Mouse (Mus musculus): Measurements from ENCODE around the gene Dcpp3. TPM values are rescaled to one million over a fixed set of nuclear protein-coding genes. Genes with fewer than 3 reads are reported as not detected.

The Dcpp3 gene
- polyA plus RNA-seq, 1 experiment from 2014 or later = not detected

- H3K4me2 ChIP-seq (ENCODE audit: low read depth, low read length) = no peak overlapping the region
- no peak overlapping the region for H3K4me3 ChIP-seq (replicated peaks; ENCODE audit: low read length)
- no peaks in the 10 kb centered on the region for H3K9me3 ChIP-seq (replicated peaks; ENCODE audit: control insufficient read depth, low read length)
- WGBS = 74% methylated on average over 10 of the region's 10 CpGs
- H3K9ac ChIP-seq (ENCODE audit: low read length) = no peak overlapping the region
- peak overlapping the region; percentile 33; the same call in 1 of the 2 replicates for H3K27ac ChIP-seq (ENCODE audit: low read length)
- no peaks in the 10 kb centered on the region for H3K27me3 ChIP-seq (ENCODE audit: control insufficient read depth, insufficient read depth, low read length)
- H3K36me3 ChIP-seq (ENCODE audit: control insufficient read depth, insufficient read depth, low read length) = no peaks in the 10 kb centered on the region
- no peaks in the 10 kb centered on the region for H3K4me1 ChIP-seq (ENCODE audit: control insufficient read depth, insufficient read depth, low read length)
- peak; percentile 69; the same call in 1 of the 2 replicates for ATAC-seq (ENCODE audit: insufficient read depth, low FRiP score)
Measured at GRCm38 (mm10) chr17:23966658-23967401, 49.6 kb downstream of the Dcpp3 start.

- Histone ChIP-seq H3K4me3 (replicated peaks; ENCODE audit: low read length) (no peak overlapping the region), H3K4me1 (ENCODE audit: control insufficient read depth, insufficient read depth, low read length) (no peaks in the 10 kb centered on the region), H3K27me3 (ENCODE audit: control insufficient read depth, insufficient read depth, low read length) (no peaks in the 10 kb centered on the region), H3K36me3 (ENCODE audit: control insufficient read depth, insufficient read depth, low read length) (no peaks in the 10 kb centered on the region), H3K27ac (ENCODE audit: low read length) (no peak overlapping the region), H3K9me3 (replicated peaks; ENCODE audit: control insufficient read depth, low read length) (no peaks in the 10 kb centered on the region), H3K9ac (ENCODE audit: low read length) (no peak overlapping the region), H3K4me2 (ENCODE audit: low read depth, low read length) (no peak overlapping the region)
- WGBS = 49% methylated on average over 2 of the region's 2 CpGs
- no peak for ATAC-seq (ENCODE audit: insufficient read depth, low FRiP score)
Measured at GRCm38 (mm10) chr17:23968780-23969179, 51.5 kb downstream of the Dcpp3 start.

Other genes starting within 250 kb of the Dcpp3 start
- 93.1 and 112 TPM in 2 replicates for gene Hcfc1r1, start 243.9 kb upstream of the Dcpp3 start, polyA plus RNA-seq (2015; fragmentation: Nextera tagmentation; extraction: Ambion mirVana)
- gene Thoc6, start 243.6 kb upstream of the Dcpp3 start, polyA plus RNA-seq (2015; fragmentation: Nextera tagmentation; extraction: Ambion mirVana) = 37.0 and 38.5 TPM in 2 replicates
- 24.1 and 26.6 TPM in 2 replicates for gene Tnfrsf12a, start 240.0 kb upstream of the Dcpp3 start, polyA plus RNA-seq (2015; fragmentation: Nextera tagmentation; extraction: Ambion mirVana)
- 69.6 and 70.6 TPM in 2 replicates for gene Cldn6, start 238.2 kb upstream of the Dcpp3 start, polyA plus RNA-seq (2015; fragmentation: Nextera tagmentation; extraction: Ambion mirVana)
- 1.3 and 2.2 TPM in 2 replicates for gene Cldn9, start 233.4 kb upstream of the Dcpp3 start, polyA plus RNA-seq (2015; fragmentation: Nextera tagmentation; extraction: Ambion mirVana)
- gene 1520401A03Rik, start 194.7 kb upstream of the Dcpp3 start, polyA plus RNA-seq (2015; fragmentation: Nextera tagmentation; extraction: Ambion mirVana) = 0.23 TPM in 1 of 2 replicates, not detected in the other
- 40.9 and 43.3 TPM in 2 replicates for gene Pkmyt1, start 191.1 kb upstream of the Dcpp3 start, polyA plus RNA-seq (2015; fragmentation: Nextera tagmentation; extraction: Ambion mirVana)
- 25.4 and 28.4 TPM in 2 replicates for gene Paqr4, start 176.6 kb upstream of the Dcpp3 start, polyA plus RNA-seq (2015; fragmentation: Nextera tagmentation; extraction: Ambion mirVana)
- 0.45 and 0.67 TPM in 2 replicates for gene Kremen2, start 171.6 kb upstream of the Dcpp3 start, polyA plus RNA-seq (2015; fragmentation: Nextera tagmentation; extraction: Ambion mirVana)
- 43.3 and 47.0 TPM in 2 replicates for gene Flywch1, start 145.9 kb upstream of the Dcpp3 start, polyA plus RNA-seq (2015; fragmentation: Nextera tagmentation; extraction: Ambion mirVana)
- 19.4 and 19.8 TPM in 2 replicates for gene Flywch2, start 131.4 kb upstream of the Dcpp3 start, polyA plus RNA-seq (2015; fragmentation: Nextera tagmentation; extraction: Ambion mirVana)
- gene Srrm2, start 126.9 kb upstream of the Dcpp3 start, polyA plus RNA-seq (2015; fragmentation: Nextera tagmentation; extraction: Ambion mirVana) = 334 and 350 TPM in 2 replicates
- gene Elob, start 88.3 kb upstream of the Dcpp3 start, polyA plus RNA-seq (2015; fragmentation: Nextera tagmentation; extraction: Ambion mirVana) = 906 and 920 TPM in 2 replicates
- 0.21 TPM in 1 of 2 replicates, not detected in the other for gene Prss33, start 81.4 kb upstream of the Dcpp3 start, polyA plus RNA-seq (2015; fragmentation: Nextera tagmentation; extraction: Ambion mirVana)
- gene Prss32, start 73.6 kb upstream of the Dcpp3 start, polyA plus RNA-seq (2015; fragmentation: Nextera tagmentation; extraction: Ambion mirVana) = 7.8 and 10.4 TPM in 2 replicates
- gene Prss41, start 73.3 kb upstream of the Dcpp3 start, polyA plus RNA-seq (2015; fragmentation: Nextera tagmentation; extraction: Ambion mirVana) = 2.6 and 3.3 TPM in 2 replicates
- gene Prss21, start 49.4 kb upstream of the Dcpp3 start, polyA plus RNA-seq (2015; fragmentation: Nextera tagmentation; extraction: Ambion mirVana) = not detected in 2 replicates
- not detected in 2 replicates for gene Dcpp1, start 36.6 kb upstream of the Dcpp3 start, polyA plus RNA-seq (2015; fragmentation: Nextera tagmentation; extraction: Ambion mirVana)
- gene Dcpp2, start 36.6 kb upstream of the Dcpp3 start, polyA plus RNA-seq (2015; fragmentation: Nextera tagmentation; extraction: Ambion mirVana) = not detected in 2 replicates
- not detected in 2 replicates for gene Sbp, start 24.2 kb downstream of the Dcpp3 start, polyA plus RNA-seq (2015; fragmentation: Nextera tagmentation; extraction: Ambion mirVana)
- not detected in 2 replicates for gene Sbpl, start 37.8 kb downstream of the Dcpp3 start, polyA plus RNA-seq (2015; fragmentation: Nextera tagmentation; extraction: Ambion mirVana)
- gene Prss30, start 63.1 kb downstream of the Dcpp3 start, polyA plus RNA-seq (2015; fragmentation: Nextera tagmentation; extraction: Ambion mirVana) = 0.18 and 0.21 TPM in 2 replicates
- gene Prss22, start 80.6 kb downstream of the Dcpp3 start, polyA plus RNA-seq (2015; fragmentation: Nextera tagmentation; extraction: Ambion mirVana) = 4.2 and 6.7 TPM in 2 replicates
- 19.0 and 30.0 TPM in 2 replicates for gene Prss27, start 120.7 kb downstream of the Dcpp3 start, polyA plus RNA-seq (2015; fragmentation: Nextera tagmentation; extraction: Ambion mirVana)
- gene Kctd5, start 156.0 kb downstream of the Dcpp3 start, polyA plus RNA-seq (2015; fragmentation: Nextera tagmentation; extraction: Ambion mirVana) = 54.8 and 56.2 TPM in 2 replicates
- 36.6 and 38.6 TPM in 2 replicates for gene Pdpk1, start 233.5 kb downstream of the Dcpp3 start, polyA plus RNA-seq (2015; fragmentation: Nextera tagmentation; extraction: Ambion mirVana)
- 26.1 and 27.0 TPM in 2 replicates for gene Amdhd2, start 246.3 kb downstream of the Dcpp3 start, polyA plus RNA-seq (2015; fragmentation: Nextera tagmentation; extraction: Ambion mirVana)

Measured in stomach, embryonic 16.5 days (tissue).